Mouse (Mus musculus) embryonic facial prominence, embryonic 15.5 days (tissue): ENCODE data around the gene Dnaaf3. TPM values are rescaled to one million over a fixed set of nuclear protein-coding genes. Genes with fewer than 3 reads are reported as not detected.
A peak's percentile ranks its signal among the peaks of the same experiment; 100 is the strongest.

ENCODE experiments used
- ATAC-seq: fragments of 200-750 bp; cut with Nextera tagmentation; 2 replicates; pipeline ENCODE4 v1.8.0; 2017; ENCODE audit warnings: low read depth, moderate TSS enrichment; ENCODE audit not compliant: insufficient number of reproducible peaks, low FRiP score, low TSS enrichment
- H3K27ac ChIP-seq: fragments of 300-500 bp; sonication (generic); replicated peaks from 2 replicates; pipeline ENCODE4 v1.5.1; 2015; ENCODE audit warnings: mild to moderate bottlenecking, inconsistent platforms
- H3K27me3 ChIP-seq: fragments of 300-500 bp; sonication (generic); 2 replicates; pipeline ENCODE4 v1.6.1; 2015; ENCODE audit warnings: inconsistent platforms
- H3K36me3 ChIP-seq: fragments of 300-500 bp; sonication (generic); 2 replicates; pipeline ENCODE4 v1.6.1; 2015; ENCODE audit warnings: mild to moderate bottlenecking, inconsistent platforms
- H3K4me1 ChIP-seq: fragments of 300-500 bp; sonication (generic); 2 replicates; pipeline ENCODE4 v1.6.1; 2015; ENCODE audit warnings: inconsistent platforms
- H3K4me2 ChIP-seq: fragments of 300-500 bp; sonication (generic); replicated peaks from 2 replicates; pipeline ENCODE4 v1.6.1; 2015; ENCODE audit warnings: mild to moderate bottlenecking, inconsistent platforms
- H3K4me3 ChIP-seq: fragments of 300-500 bp; sonication (generic); replicated peaks from 2 replicates; pipeline ENCODE4 v1.5.1; 2015; ENCODE audit warnings: mild to moderate bottlenecking, inconsistent platforms
- H3K9ac ChIP-seq: fragments of 300-500 bp; sonication (generic); 2 replicates; pipeline ENCODE4 v1.6.1; 2015; ENCODE audit warnings: inconsistent platforms
- H3K9me3 ChIP-seq: fragments of 300-500 bp; sonication (generic); replicated peaks from 2 replicates; pipeline ENCODE4 v1.6.1; 2016; ENCODE audit warnings: inconsistent platforms
- WGBS: fragments of 180-500 bp; shearing (Covaris S2); methylation state at CpG from one replicate; pipeline ENCODE4 v1.1.7; 2015; 5-methylcytosine and 5-hydroxymethylcytosine counted together
- polyA plus RNA-seq: library from polyadenylated mRNA; unstranded; fragments of >200 nt; fragmentation: Nextera tagmentation; extraction: Ambion mirVana; gene quantifications from 2 replicates; pipeline ENCODE4 v1.2.1, GENCODE M21; 2015

Dnaaf3 gene
- polyA plus RNA-seq, 1 experiment from 2014 or later: 7.8 TPM

- no peak for ATAC-seq
- H3K27ac ChIP-seq: no peak overlapping the region
- H3K27me3 ChIP-seq: no peaks in the 10 kb centered on the region
- H3K36me3 ChIP-seq: no peaks in the 10 kb centered on the region
- no peak overlapping the region for H3K9ac ChIP-seq
- H3K4me1 ChIP-seq: peaks cover 16% of the 10 kb centered on the region
- no peak overlapping the region for H3K4me3 ChIP-seq
- no peaks in the 10 kb centered on the region for H3K9me3 ChIP-seq
- 67% methylated on average over 1 of the region's 1 CpGs for WGBS
- H3K4me2 ChIP-seq: no peak overlapping the region
These were observed 13.8 kb downstream of the Dnaaf3 start for GRCm38 (mm10) chr7:4518487-4518886.

GRCm38 (mm10) chr7:4516332-4517050 lies 15.8 kb downstream of the Dnaaf3 start, which contains the start of gene Tnnt1:
TSS of gene Tnnt1 (minus strand) at chr7:4516382.
- Histone ChIP-seq H3K27ac (0 out of 2 replicates have a peak within 1 kb of the TSS, but pooled peaks have one; percentile 51), H3K36me3 (no peaks in the 10 kb centered on the region), H3K9me3 (no peaks in the 10 kb centered on the region), H3K4me3 (peak within 1 kb of the TSS; percentile 12; the same call in 1 of the 2 replicates), H3K4me1 (peaks cover 20% of the 10 kb centered on the region), H3K27me3 (no peaks in the 10 kb centered on the region), H3K4me2 (no peak within 1 kb of the TSS), H3K9ac (no peak within 1 kb of the TSS)
- 17% methylated on average over 3 of the region's 4 CpGs for WGBS
- ATAC-seq: 0 out of 2 replicates have a peak, but pooled peaks have one; percentile 15

- WGBS: 48% methylated on average over 6 of the region's 6 CpGs
These were observed 16.4 kb downstream of the Dnaaf3 start for GRCm38 (mm10) chr7:4515853-4516252.

GRCm38 (mm10) chr7:4513829-4514712 lies 18.2 kb downstream of the Dnaaf3 start:
- no peak overlapping the region for H3K9ac ChIP-seq
- H3K4me1 ChIP-seq: peaks cover 18% of the 10 kb centered on the region
- 0 out of 2 replicates have a peak, but pooled peaks have one; percentile 27 for ATAC-seq
- whole genome bisulfite sequencing: 43% methylated on average over 6 of the region's 6 CpGs
- no peaks in the 10 kb centered on the region for H3K36me3 ChIP-seq
- no peaks in the 10 kb centered on the region for H3K27me3 ChIP-seq
- H3K4me2 ChIP-seq: peak overlapping the region; percentile 8; the same call in 1 of the 2 replicates
- H3K9me3 ChIP-seq: no peaks in the 10 kb centered on the region
- H3K4me3 ChIP-seq: peak overlapping the region; percentile 21
- H3K27ac ChIP-seq: peak overlapping the region; percentile 61

More at GRCm38 (mm10) chr7:4515853-4516252, 16.4 kb downstream of the Dnaaf3 start:
- H3K27me3 ChIP-seq: no peaks in the 10 kb centered on the region
- H3K4me2 ChIP-seq: no peak overlapping the region
- H3K36me3 ChIP-seq: no peaks in the 10 kb centered on the region
- H3K4me1 ChIP-seq: peaks cover 14% of the 10 kb centered on the region
- no peak overlapping the region for H3K9ac ChIP-seq
- H3K4me3 ChIP-seq: peak overlapping the region; percentile 12; the same call in 1 of the 2 replicates
- H3K9me3 ChIP-seq: no peaks in the 10 kb centered on the region
- peak; percentile 29; the same call in 1 of the 2 replicates for ATAC-seq
- H3K27ac ChIP-seq: 0 out of 2 replicates have a peak overlapping the region, but pooled peaks have one; percentile 23

GRCm38 (mm10) chr7:4513236-4513635 lies 19.0 kb downstream of the Dnaaf3 start:
- H3K27me3 ChIP-seq: no peaks in the 10 kb centered on the region
- H3K9ac ChIP-seq: no peak overlapping the region
- H3K9me3 ChIP-seq: no peaks in the 10 kb centered on the region
- H3K4me1 ChIP-seq: peaks cover 18% of the 10 kb centered on the region
- 0 out of 2 replicates have a peak overlapping the region, but pooled peaks have one; percentile 8 for H3K4me2 ChIP-seq
- ATAC-seq: no peak
- H3K4me3 ChIP-seq: peak overlapping the region; percentile 21
- WGBS: 20% methylated on average over 13 of the region's 13 CpGs
- H3K27ac ChIP-seq: no peak overlapping the region
- no peaks in the 10 kb centered on the region for H3K36me3 ChIP-seq

- Histone ChIP-seq H3K27me3 (no peaks in the 10 kb centered on the region), H3K4me1 (peaks cover 18% of the 10 kb centered on the region), H3K27ac (no peak overlapping the region), H3K9ac (no peak overlapping the region), H3K9me3 (no peaks in the 10 kb centered on the region), H3K36me3 (no peaks in the 10 kb centered on the region), H3K4me3 (no peak overlapping the region), H3K4me2 (no peak overlapping the region)
- no peak for ATAC-seq
- 68% methylated on average over 8 of the region's 8 CpGs for WGBS
These were observed 20.6 kb downstream of the Dnaaf3 start for GRCm38 (mm10) chr7:4511489-4512224.

- H3K4me2 ChIP-seq: peak overlapping the region; percentile 29; the same call in 1 of the 2 replicates
- H3K9me3 ChIP-seq: no peaks in the 10 kb centered on the region
- peak overlapping the region; percentile 31; the same call in 1 of the 2 replicates for H3K27ac ChIP-seq
- 9% methylated on average over 24 of the region's 24 CpGs for WGBS
- no peak overlapping the region for H3K9ac ChIP-seq
- peak; percentile 69 for ATAC-seq
- peaks cover 18% of the 10 kb centered on the region for H3K4me1 ChIP-seq
- no peaks in the 10 kb centered on the region for H3K36me3 ChIP-seq
- H3K4me3 ChIP-seq: peak overlapping the region; percentile 18
- no peaks in the 10 kb centered on the region for H3K27me3 ChIP-seq
These were observed 22.2 kb downstream of the Dnaaf3 start for GRCm38 (mm10) chr7:4509863-4510608.

GRCm38 (mm10) chr7:4508739-4509116 lies 23.5 kb downstream of the Dnaaf3 start:
- no peak overlapping the region for H3K4me2 ChIP-seq
- H3K9me3 ChIP-seq: no peaks in the 10 kb centered on the region
- WGBS: 83% methylated on average over 8 of the region's 8 CpGs
- no peak for ATAC-seq
- peaks cover 15% of the 10 kb centered on the region for H3K4me1 ChIP-seq
- no peak overlapping the region for H3K9ac ChIP-seq
- H3K4me3 ChIP-seq: no peak overlapping the region
- H3K36me3 ChIP-seq: no peaks in the 10 kb centered on the region
- H3K27ac ChIP-seq: no peak overlapping the region
- H3K27me3 ChIP-seq: no peaks in the 10 kb centered on the region

- no peak overlapping the region for H3K4me3 ChIP-seq
- H3K9me3 ChIP-seq: no peaks in the 10 kb centered on the region
- H3K4me2 ChIP-seq: no peak overlapping the region
- no peak overlapping the region for H3K9ac ChIP-seq
- WGBS: 75% methylated on average over 32 of the region's 32 CpGs
- H3K4me1 ChIP-seq: peaks cover 10% of the 10 kb centered on the region
- no peak for ATAC-seq
- no peaks in the 10 kb centered on the region for H3K27me3 ChIP-seq
- H3K36me3 ChIP-seq: no peaks in the 10 kb centered on the region
- H3K27ac ChIP-seq: no peak overlapping the region
These were observed 24.1 kb downstream of the Dnaaf3 start for GRCm38 (mm10) chr7:4508062-4508738.

GRCm38 (mm10) chr7:4507220-4507619 lies 25.0 kb downstream of the Dnaaf3 start:
- ATAC-seq: no peak
- no peak overlapping the region for H3K27ac ChIP-seq
- H3K4me2 ChIP-seq: no peak overlapping the region
- no peaks in the 10 kb centered on the region for H3K27me3 ChIP-seq
- no peaks in the 10 kb centered on the region for H3K36me3 ChIP-seq
- no peak overlapping the region for H3K4me3 ChIP-seq
- H3K9me3 ChIP-seq: no peaks in the 10 kb centered on the region
- 41% methylated on average over 3 of the region's 4 CpGs for WGBS
- H3K9ac ChIP-seq: no peak overlapping the region
- peaks cover 12% of the 10 kb centered on the region for H3K4me1 ChIP-seq
